Mouse (Mus musculus): ENCODE data around the gene Sept9. TPM values are rescaled to one million over a fixed set of nuclear protein-coding genes. Genes with fewer than 3 reads are reported as not detected.
A peak's percentile ranks its signal among the peaks of the same experiment; 100 is the strongest.

The Sept9 gene
- polyA plus RNA-seq, 1 experiment from 2014 or later, result 165 TPM

- WGBS, result 58% methylated on average over 4 of the region's 4 CpGs
Measured at GRCm38 (mm10) chr11:117296116-117296499, 96.6 kb downstream of the Sept9 start.

GRCm38 (mm10) chr11:117296500-117297189 is 97.2 kb downstream of the Sept9 start:
- no peak for ATAC-seq (ENCODE audit: low FRiP score, low read depth)
- no peak overlapping the region for H3K4me3 ChIP-seq
- no peak overlapping the region for H3K27ac ChIP-seq
- H3K4me1 ChIP-seq, result peaks cover 28% of the 10 kb centered on the region
- H3K36me3 ChIP-seq, result peaks cover 6% of the 10 kb centered on the region
- WGBS, result 60% methylated on average over 13 of the region's 14 CpGs
- H3K27me3 ChIP-seq (replicated peaks), result no peaks in the 10 kb centered on the region
- H3K9ac ChIP-seq, result no peak overlapping the region
- H3K9me3 ChIP-seq, result no peaks in the 10 kb centered on the region
- no peak overlapping the region for H3K4me2 ChIP-seq (replicated peaks)

More at GRCm38 (mm10) chr11:117296116-117296499, 96.6 kb downstream of the Sept9 start:
- Histone ChIP-seq H3K9me3 (no peaks in the 10 kb centered on the region), H3K4me1 (peaks cover 28% of the 10 kb centered on the region), H3K27ac (no peak overlapping the region), H3K4me3 (no peak overlapping the region), H3K4me2 (replicated peaks) (no peak overlapping the region), H3K27me3 (replicated peaks) (no peaks in the 10 kb centered on the region), H3K9ac (no peak overlapping the region), H3K36me3 (peaks cover 11% of the 10 kb centered on the region)
- 0 out of 2 replicates have a peak, but pooled peaks have one; percentile 48 for ATAC-seq (ENCODE audit: low FRiP score, low read depth)

- ATAC-seq (ENCODE audit: low FRiP score, low read depth), result no peak
- WGBS, result 85% methylated on average over 3 of the region's 3 CpGs
Measured at GRCm38 (mm10) chr11:117297190-117297829, 97.8 kb downstream of the Sept9 start.

GRCm38 (mm10) chr11:117299741-117300140 is 100.3 kb downstream of the Sept9 start:
- no peak for ATAC-seq (ENCODE audit: low FRiP score, low read depth)
- no peaks in the 10 kb centered on the region for H3K9me3 ChIP-seq
- over 99% methylated on average over 6 of the region's 6 CpGs for WGBS
- no peaks in the 10 kb centered on the region for H3K36me3 ChIP-seq
- H3K27me3 ChIP-seq (replicated peaks), result no peaks in the 10 kb centered on the region
- no peak overlapping the region for H3K4me2 ChIP-seq (replicated peaks)
- H3K4me1 ChIP-seq, result peaks cover 20% of the 10 kb centered on the region
- no peak overlapping the region for H3K9ac ChIP-seq
- H3K4me3 ChIP-seq, result no peak overlapping the region
- no peak overlapping the region for H3K27ac ChIP-seq

More at GRCm38 (mm10) chr11:117297190-117297829, 97.8 kb downstream of the Sept9 start:
- Histone ChIP-seq H3K36me3 (no peaks in the 10 kb centered on the region), H3K9ac (no peak overlapping the region), H3K9me3 (no peaks in the 10 kb centered on the region), H3K27me3 (replicated peaks) (no peaks in the 10 kb centered on the region), H3K4me2 (replicated peaks) (no peak overlapping the region), H3K4me3 (no peak overlapping the region), H3K27ac (no peak overlapping the region), H3K4me1 (peaks cover 28% of the 10 kb centered on the region)

GRCm38 (mm10) chr11:117300809-117301208 is 101.3 kb downstream of the Sept9 start:
- Histone ChIP-seq H3K9me3 (no peaks in the 10 kb centered on the region), H3K36me3 (no peaks in the 10 kb centered on the region), H3K27me3 (replicated peaks) (no peaks in the 10 kb centered on the region), H3K4me1 (peaks cover 14% of the 10 kb centered on the region), H3K9ac (no peak overlapping the region), H3K4me3 (no peak overlapping the region), H3K4me2 (replicated peaks) (no peak overlapping the region), H3K27ac (no peak overlapping the region)
- ATAC-seq (ENCODE audit: low FRiP score, low read depth), result no peak
- 88% methylated on average over 4 of the region's 4 CpGs for WGBS

GRCm38 (mm10) chr11:117301716-117302115 is 102.3 kb downstream of the Sept9 start:
- no peak overlapping the region for H3K9ac ChIP-seq
- H3K27me3 ChIP-seq (replicated peaks), result no peaks in the 10 kb centered on the region
- WGBS, result 73% methylated on average over 6 of the region's 6 CpGs
- peaks cover 7% of the 10 kb centered on the region for H3K4me1 ChIP-seq
- no peak overlapping the region for H3K4me2 ChIP-seq (replicated peaks)
- no peaks in the 10 kb centered on the region for H3K9me3 ChIP-seq
- no peaks in the 10 kb centered on the region for H3K36me3 ChIP-seq
- H3K27ac ChIP-seq, result no peak overlapping the region
- no peak for ATAC-seq (ENCODE audit: low FRiP score, low read depth)
- no peak overlapping the region for H3K4me3 ChIP-seq

- no peaks in the 10 kb centered on the region for H3K9me3 ChIP-seq
- H3K36me3 ChIP-seq, result no peaks in the 10 kb centered on the region
- no peaks in the 10 kb centered on the region for H3K27me3 ChIP-seq (replicated peaks)
- peaks cover 6% of the 10 kb centered on the region for H3K4me1 ChIP-seq
- no peak overlapping the region for H3K4me2 ChIP-seq (replicated peaks)
- WGBS, result 92% methylated on average over 5 of the region's 5 CpGs
- ATAC-seq (ENCODE audit: low FRiP score, low read depth), result no peak
- H3K4me3 ChIP-seq, result no peak overlapping the region
- no peak overlapping the region for H3K9ac ChIP-seq
- no peak overlapping the region for H3K27ac ChIP-seq
Measured at GRCm38 (mm10) chr11:117302371-117302770, 102.9 kb downstream of the Sept9 start.

- H3K9ac ChIP-seq, result no peak overlapping the region
- no peak overlapping the region for H3K4me2 ChIP-seq (replicated peaks)
- H3K36me3 ChIP-seq, result no peaks in the 10 kb centered on the region
- H3K4me3 ChIP-seq, result no peak overlapping the region
- no peak for ATAC-seq (ENCODE audit: low FRiP score, low read depth)
- no peaks in the 10 kb centered on the region for H3K27me3 ChIP-seq (replicated peaks)
- 81% methylated on average over 7 of the region's 7 CpGs for WGBS
- peaks cover 38% of the 10 kb centered on the region for H3K4me1 ChIP-seq
- no peak overlapping the region for H3K27ac ChIP-seq
- no peaks in the 10 kb centered on the region for H3K9me3 ChIP-seq
Measured at GRCm38 (mm10) chr11:117305509-117306188, 106.2 kb downstream of the Sept9 start.

GRCm38 (mm10) chr11:117306311-117307088 is 107.0 kb downstream of the Sept9 start:
- WGBS, result 73% methylated on average over 14 of the region's 14 CpGs
- H3K4me3 ChIP-seq, result no peak overlapping the region
- peaks cover 46% of the 10 kb centered on the region for H3K4me1 ChIP-seq
- no peaks in the 10 kb centered on the region for H3K27me3 ChIP-seq (replicated peaks)
- 0 out of 2 replicates have a peak overlapping the region, but pooled peaks have one; percentile 13 for H3K9ac ChIP-seq
- H3K36me3 ChIP-seq, result no peaks in the 10 kb centered on the region
- no peaks in the 10 kb centered on the region for H3K9me3 ChIP-seq
- H3K4me2 ChIP-seq (replicated peaks), result no peak overlapping the region
- H3K27ac ChIP-seq, result no peak overlapping the region
- no peak for ATAC-seq (ENCODE audit: low FRiP score, low read depth)

- 47% methylated on average over 13 of the region's 13 CpGs for WGBS
- H3K4me3 ChIP-seq, result no peak overlapping the region
- ATAC-seq (ENCODE audit: low FRiP score, low read depth), result no peak
- H3K27ac ChIP-seq, result no peak overlapping the region
- peaks cover 58% of the 10 kb centered on the region for H3K4me1 ChIP-seq
- no peak overlapping the region for H3K9ac ChIP-seq
- H3K36me3 ChIP-seq, result no peaks in the 10 kb centered on the region
- H3K27me3 ChIP-seq (replicated peaks), result no peaks in the 10 kb centered on the region
- H3K9me3 ChIP-seq, result no peaks in the 10 kb centered on the region
- peak overlapping the region; percentile 9; the same call in 1 of the 2 replicates for H3K4me2 ChIP-seq (replicated peaks)
Measured at GRCm38 (mm10) chr11:117307895-117308786, 108.7 kb downstream of the Sept9 start.
